Mouse (Mus musculus): ENCODE results near the gene Trdmt1. TPM values are rescaled to one million over a fixed set of nuclear protein-coding genes. Genes with fewer than 3 reads are reported as not detected.
A peak's percentile ranks its signal among the peaks of the same experiment; 100 is the strongest.

Trdmt1 gene
- polyA plus RNA-seq, 1 experiment from 2014 or later = 8.6 TPM

DNA sequence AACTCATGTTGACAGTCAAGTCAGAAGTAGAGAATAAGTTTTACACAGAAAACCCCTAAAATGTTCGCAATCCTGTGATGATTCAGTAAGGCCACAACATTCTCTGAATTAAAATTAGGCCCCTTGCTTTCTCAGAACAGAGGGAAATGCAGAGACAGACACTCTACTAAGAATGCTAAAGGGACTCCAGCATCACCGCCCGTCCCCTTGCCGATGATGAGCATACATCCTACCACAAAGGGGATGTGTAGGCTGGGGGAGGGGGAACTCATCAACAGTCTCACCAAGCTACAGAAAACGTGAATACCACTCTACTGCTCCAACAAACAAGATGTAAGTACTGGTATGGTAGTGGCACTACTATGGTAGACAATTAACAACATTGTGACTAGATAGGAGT lies 15.3 kb upstream of the Trdmt1 start:
- ATAC-seq (ENCODE audit: low FRiP score, low TSS enrichment) = no peak
- Histone ChIP-seq H3K4me2 (ENCODE audit: low read length) (no peak overlapping the region), H3K27me3 (ENCODE audit: control insufficient read depth, insufficient read depth, low read length) (no peaks in the 10 kb centered on the region), H3K36me3 (ENCODE audit: control insufficient read depth, insufficient read depth, low read length) (no peaks in the 10 kb centered on the region), H3K9ac (replicated peaks; ENCODE audit: low read length) (no peak overlapping the region), H3K27ac (replicated peaks; ENCODE audit: low read depth, low read length) (no peak overlapping the region), H3K4me3 (replicated peaks; ENCODE audit: low read depth, low read length) (no peak overlapping the region), H3K9me3 (ENCODE audit: control insufficient read depth, low read length) (no peaks in the 10 kb centered on the region), H3K4me1 (ENCODE audit: control insufficient read depth, insufficient read depth, low read length) (no peaks in the 10 kb centered on the region)
- WGBS = 75% methylated on average over 5 of the region's 5 CpGs
- no peak for DNase-seq

DNA sequence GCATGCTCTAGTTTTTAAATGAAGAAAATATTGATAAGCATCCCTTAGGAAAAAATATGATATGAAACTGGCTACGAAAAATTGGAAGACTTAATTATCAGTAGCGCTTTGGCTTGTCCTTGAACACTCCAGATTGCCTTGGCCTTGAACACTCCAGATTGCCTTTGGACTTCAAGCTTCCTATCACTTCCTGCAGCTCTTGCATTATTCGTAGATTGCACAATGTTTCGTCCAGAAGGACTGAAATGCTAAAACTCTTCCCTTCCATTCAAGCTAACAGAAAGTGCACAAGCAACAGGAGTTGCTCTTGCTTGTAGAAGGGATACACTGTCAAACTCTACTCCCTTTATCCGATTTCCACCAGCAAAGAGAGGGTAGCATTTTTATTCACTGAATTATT lies 14.8 kb upstream of the Trdmt1 start:
- Histone ChIP-seq H3K27me3 (ENCODE audit: control insufficient read depth, insufficient read depth, low read length) (no peaks in the 10 kb centered on the region), H3K9me3 (ENCODE audit: control insufficient read depth, low read length) (no peaks in the 10 kb centered on the region), H3K9ac (replicated peaks; ENCODE audit: low read length) (no peak overlapping the region), H3K27ac (replicated peaks; ENCODE audit: low read depth, low read length) (no peak overlapping the region), H3K4me1 (ENCODE audit: control insufficient read depth, insufficient read depth, low read length) (no peaks in the 10 kb centered on the region), H3K4me2 (ENCODE audit: low read length) (no peak overlapping the region), H3K36me3 (ENCODE audit: control insufficient read depth, insufficient read depth, low read length) (no peaks in the 10 kb centered on the region), H3K4me3 (replicated peaks; ENCODE audit: low read depth, low read length) (no peak overlapping the region)
- ATAC-seq (ENCODE audit: low FRiP score, low TSS enrichment) = no peak
- 86% methylated on average over 5 of the region's 5 CpGs for WGBS
- no peak for DNase-seq

DNA sequence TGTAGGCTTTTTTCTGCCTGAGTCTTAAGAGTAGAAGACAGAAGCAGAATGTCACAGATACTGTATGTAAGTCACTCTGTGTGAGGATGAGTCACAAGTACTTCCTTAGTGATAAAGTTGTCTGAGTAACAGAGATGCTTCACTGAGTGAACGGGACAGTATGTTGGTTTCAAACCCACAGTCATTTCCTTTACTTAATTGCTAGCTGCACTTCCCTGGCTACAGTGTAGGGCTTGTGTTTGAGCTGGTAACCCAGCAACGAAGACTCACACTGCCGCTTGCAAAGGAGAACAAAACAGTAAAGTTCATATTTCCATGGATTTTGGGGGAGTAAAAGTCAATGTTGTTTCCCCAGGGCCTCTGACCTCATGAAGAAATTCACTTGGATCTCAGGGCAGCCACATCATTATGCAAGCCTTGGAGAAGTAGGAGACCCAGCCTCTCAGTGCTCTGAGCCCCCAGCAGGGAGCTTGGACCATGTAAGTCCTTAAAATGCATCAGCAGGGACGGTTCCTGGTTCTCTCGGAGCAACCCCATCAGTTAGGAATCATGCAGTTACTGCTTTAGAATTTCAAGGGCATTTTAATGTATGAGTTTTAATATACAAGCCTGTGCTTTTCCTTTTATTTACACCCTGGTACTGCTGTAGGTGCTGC lies 14.3 kb upstream of the Trdmt1 start:
- no peak overlapping the region for H3K4me2 ChIP-seq (ENCODE audit: low read length)
- no peak overlapping the region for H3K9ac ChIP-seq (replicated peaks; ENCODE audit: low read length)
- ATAC-seq (ENCODE audit: low FRiP score, low TSS enrichment) (no peak), DNase-seq (peak; percentile 14)
- no peaks in the 10 kb centered on the region for H3K36me3 ChIP-seq (ENCODE audit: control insufficient read depth, insufficient read depth, low read length)
- no peaks in the 10 kb centered on the region for H3K27me3 ChIP-seq (ENCODE audit: control insufficient read depth, insufficient read depth, low read length)
- WGBS = 45% methylated on average over 5 of the region's 5 CpGs
- no peaks in the 10 kb centered on the region for H3K4me1 ChIP-seq (ENCODE audit: control insufficient read depth, insufficient read depth, low read length)
- no peak overlapping the region for H3K4me3 ChIP-seq (replicated peaks; ENCODE audit: low read depth, low read length)
- H3K9me3 ChIP-seq (ENCODE audit: control insufficient read depth, low read length) = no peaks in the 10 kb centered on the region
- no peak overlapping the region for H3K27ac ChIP-seq (replicated peaks; ENCODE audit: low read depth, low read length)

DNA sequence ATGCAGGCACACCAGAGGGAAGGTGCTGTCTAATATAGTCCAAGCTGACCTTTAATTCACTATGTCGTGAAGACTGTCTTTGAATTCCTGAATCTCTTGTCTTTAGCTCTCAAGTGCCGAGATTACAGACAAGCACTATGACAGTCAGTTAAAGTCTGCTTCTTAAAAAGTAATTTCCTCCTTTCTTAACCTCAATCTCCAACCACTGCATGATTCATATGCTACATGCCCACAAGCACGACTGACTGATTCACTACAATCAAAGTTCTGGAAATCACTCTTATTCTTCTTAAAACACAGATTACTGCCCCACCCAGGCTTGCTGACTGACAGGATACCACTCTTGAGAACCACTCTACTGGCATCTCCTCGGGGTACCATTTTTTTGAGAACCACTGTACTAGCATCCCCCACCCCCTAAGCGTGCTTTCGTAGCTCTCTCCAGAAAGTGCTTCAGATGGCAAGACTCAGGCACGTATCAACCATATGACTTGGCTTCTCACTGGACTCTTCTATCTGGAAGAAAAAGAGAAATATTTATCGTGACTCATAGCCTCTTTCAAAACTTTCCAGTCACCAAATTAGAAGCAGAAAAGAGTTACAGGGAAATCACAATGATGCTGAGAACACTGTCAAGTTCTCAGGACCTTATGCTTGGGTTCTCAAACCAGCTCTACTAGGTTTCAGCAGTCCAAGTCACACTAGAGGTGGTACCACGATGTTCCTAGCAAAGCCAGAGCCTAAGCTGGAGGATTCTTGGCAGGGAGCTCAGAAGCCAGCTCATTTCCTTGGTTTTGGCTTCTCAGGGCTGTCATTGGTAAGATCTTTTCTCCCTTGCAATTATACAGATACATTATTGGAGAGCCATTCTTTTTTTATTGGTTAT lies 12.9 kb upstream of the Trdmt1 start:
- WGBS = 84% methylated on average over 9 of the region's 9 CpGs
- H3K27ac ChIP-seq (replicated peaks; ENCODE audit: low read depth, low read length) = no peak overlapping the region
- H3K9me3 ChIP-seq (ENCODE audit: control insufficient read depth, low read length) = no peaks in the 10 kb centered on the region
- DNase-seq (no peak), ATAC-seq (ENCODE audit: low FRiP score, low TSS enrichment) (no peak)
- H3K9ac ChIP-seq (replicated peaks; ENCODE audit: low read length) = no peak overlapping the region
- H3K27me3 ChIP-seq (ENCODE audit: control insufficient read depth, insufficient read depth, low read length) = no peaks in the 10 kb centered on the region
- H3K36me3 ChIP-seq (ENCODE audit: control insufficient read depth, insufficient read depth, low read length) = no peaks in the 10 kb centered on the region
- no peak overlapping the region for H3K4me2 ChIP-seq (ENCODE audit: low read length)
- no peaks in the 10 kb centered on the region for H3K4me1 ChIP-seq (ENCODE audit: control insufficient read depth, insufficient read depth, low read length)
- H3K4me3 ChIP-seq (replicated peaks; ENCODE audit: low read depth, low read length) = no peak overlapping the region

DNA sequence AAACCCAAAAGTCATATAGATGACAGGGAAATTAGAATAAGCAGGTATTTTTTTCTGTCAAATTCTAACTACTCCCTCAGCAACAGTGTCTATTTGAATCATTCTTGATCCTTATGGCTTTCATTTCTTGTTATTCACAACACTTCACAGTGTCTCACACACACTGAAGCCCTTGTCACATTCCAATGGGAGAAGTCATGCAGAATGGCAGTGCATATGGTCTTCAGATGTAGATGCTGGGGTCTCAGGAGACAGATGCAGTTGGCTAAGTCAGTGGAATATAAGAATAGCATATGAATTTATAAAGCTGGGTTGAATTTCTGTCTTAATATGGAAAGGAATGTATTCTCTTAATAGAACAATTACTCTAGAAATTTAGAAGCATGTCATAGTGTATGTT lies 11.8 kb upstream of the Trdmt1 start:
- no peaks in the 10 kb centered on the region for H3K9me3 ChIP-seq (ENCODE audit: control insufficient read depth, low read length)
- ATAC-seq (ENCODE audit: low FRiP score, low TSS enrichment) (no peak), DNase-seq (no peak)
- no peaks in the 10 kb centered on the region for H3K27me3 ChIP-seq (ENCODE audit: control insufficient read depth, insufficient read depth, low read length)
- no peak overlapping the region for H3K27ac ChIP-seq (replicated peaks; ENCODE audit: low read depth, low read length)
- no peaks in the 10 kb centered on the region for H3K4me1 ChIP-seq (ENCODE audit: control insufficient read depth, insufficient read depth, low read length)
- no peak overlapping the region for H3K4me2 ChIP-seq (ENCODE audit: low read length)
- no peak overlapping the region for H3K4me3 ChIP-seq (replicated peaks; ENCODE audit: low read depth, low read length)
- H3K9ac ChIP-seq (replicated peaks; ENCODE audit: low read length) = no peak overlapping the region
- H3K36me3 ChIP-seq (ENCODE audit: control insufficient read depth, insufficient read depth, low read length) = no peaks in the 10 kb centered on the region

DNA sequence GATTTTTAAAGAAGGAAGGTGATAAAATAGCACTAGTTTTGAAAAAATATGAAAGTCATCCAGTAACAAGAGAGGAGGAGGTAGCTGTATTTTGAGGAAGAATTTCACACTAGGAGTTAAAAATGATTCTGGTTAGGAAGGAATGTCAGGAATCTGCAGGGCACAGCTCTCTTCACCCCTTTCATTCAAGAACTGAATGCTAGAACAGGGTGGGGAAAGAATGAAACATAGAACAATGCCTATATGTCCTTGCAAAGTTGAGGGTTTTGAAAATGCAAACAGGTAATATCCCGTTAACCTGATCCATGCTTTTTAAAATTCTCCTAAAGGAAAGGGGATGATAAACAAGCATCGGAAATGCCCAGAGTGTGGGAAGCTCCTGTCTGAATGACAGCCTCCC lies 9.5 kb upstream of the Trdmt1 start:
- no peak overlapping the region for H3K9ac ChIP-seq (replicated peaks; ENCODE audit: low read length)
- no peak overlapping the region for H3K27ac ChIP-seq (replicated peaks; ENCODE audit: low read depth, low read length)
- no peaks in the 10 kb centered on the region for H3K27me3 ChIP-seq (ENCODE audit: control insufficient read depth, insufficient read depth, low read length)
- H3K9me3 ChIP-seq (ENCODE audit: control insufficient read depth, low read length) = no peaks in the 10 kb centered on the region
- H3K36me3 ChIP-seq (ENCODE audit: control insufficient read depth, insufficient read depth, low read length) = no peaks in the 10 kb centered on the region
- 62% methylated on average over 2 of the region's 2 CpGs for WGBS
- H3K4me3 ChIP-seq (replicated peaks; ENCODE audit: low read depth, low read length) = no peak overlapping the region
- ATAC-seq (ENCODE audit: low FRiP score, low TSS enrichment) (no peak), DNase-seq (no peak)
- H3K4me1 ChIP-seq (ENCODE audit: control insufficient read depth, insufficient read depth, low read length) = no peaks in the 10 kb centered on the region
- no peak overlapping the region for H3K4me2 ChIP-seq (ENCODE audit: low read length)

DNA sequence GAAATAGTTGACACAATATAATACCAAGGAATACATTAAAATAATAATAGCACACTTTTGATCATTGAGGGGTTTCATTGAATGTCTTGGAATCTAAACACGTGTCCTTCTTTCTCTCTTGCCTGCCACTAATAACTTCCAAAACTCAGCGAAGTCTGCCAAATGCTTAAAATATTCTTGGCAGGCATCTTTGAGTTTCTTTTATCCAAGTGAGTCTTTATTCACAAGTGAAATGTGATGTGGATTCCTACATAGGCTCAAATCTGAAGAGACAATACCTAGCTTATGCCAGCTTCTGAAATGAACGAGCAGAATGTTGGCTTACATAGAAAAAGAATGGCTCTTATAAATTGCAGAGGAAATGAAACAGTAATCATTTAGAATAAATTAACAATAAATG lies 4.3 kb upstream of the Trdmt1 start:
- ATAC-seq (ENCODE audit: low FRiP score, low TSS enrichment) = no peak

DNA sequence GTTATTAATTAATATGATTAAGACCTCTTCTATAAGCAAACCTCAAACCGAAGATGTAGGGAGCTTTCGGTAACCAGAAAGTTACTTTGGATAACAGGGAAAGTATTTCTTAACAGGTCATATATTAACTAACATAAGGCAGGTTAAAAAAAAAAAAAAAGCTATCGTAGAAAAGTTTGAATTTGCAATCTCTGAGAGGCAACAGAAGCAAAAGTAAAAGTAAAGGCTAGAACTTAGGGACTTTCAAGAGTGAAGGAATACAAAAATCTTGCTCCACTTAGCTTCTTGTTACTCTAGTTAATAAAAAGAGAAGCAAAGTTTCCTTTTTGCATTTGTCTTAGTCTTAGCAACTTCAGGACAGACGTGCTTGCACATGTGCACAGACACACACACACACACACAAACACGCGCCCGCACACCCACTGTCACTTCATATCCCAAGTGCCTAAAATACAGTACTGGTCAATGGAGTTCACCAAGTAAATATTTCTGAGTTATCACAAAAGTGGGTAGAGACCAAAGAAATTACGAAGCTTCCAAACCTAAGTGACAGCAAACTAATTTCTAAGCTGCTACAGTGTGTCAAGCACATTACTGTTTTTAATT lies 846 bp downstream of the Trdmt1 start:
- Histone ChIP-seq H3K27me3 (ENCODE audit: control insufficient read depth, insufficient read depth, low read length) (no peaks in the 10 kb centered on the region), H3K36me3 (ENCODE audit: control insufficient read depth, insufficient read depth, low read length) (no peaks in the 10 kb centered on the region), H3K4me2 (ENCODE audit: low read length) (peak overlapping the region; percentile 69), H3K27ac (replicated peaks; ENCODE audit: low read depth, low read length) (peak overlapping the region; percentile 92; the same call in 1 of the 2 replicates), H3K9ac (replicated peaks; ENCODE audit: low read length) (peak overlapping the region; percentile 83; the same call in 1 of the 2 replicates), H3K4me1 (ENCODE audit: control insufficient read depth, insufficient read depth, low read length) (0 out of 2 replicates have a peak, but pooled peaks cover 2% of the 10 kb centered on the region), H3K4me3 (replicated peaks; ENCODE audit: low read depth, low read length) (peak overlapping the region; percentile 70), H3K9me3 (ENCODE audit: control insufficient read depth, low read length) (no peaks in the 10 kb centered on the region)
- 35% methylated on average over 8 of the region's 8 CpGs for WGBS
- peak; percentile 12; the same call in 1 of the 2 replicates for ATAC-seq (ENCODE audit: low FRiP score, low TSS enrichment)
- no peak for DNase-seq

More for the DNA sequence above, 4.3 kb upstream of the Trdmt1 start:
- no peaks in the 10 kb centered on the region for H3K36me3 ChIP-seq (ENCODE audit: control insufficient read depth, insufficient read depth, low read length)
- H3K27me3 ChIP-seq (ENCODE audit: control insufficient read depth, insufficient read depth, low read length) = no peaks in the 10 kb centered on the region
- no peak overlapping the region for H3K4me3 ChIP-seq (replicated peaks; ENCODE audit: low read depth, low read length)
- no peak overlapping the region for H3K4me2 ChIP-seq (ENCODE audit: low read length)
- WGBS = 75% methylated on average over 3 of the region's 3 CpGs
- DNase-seq = no peak
- no peak overlapping the region for H3K9ac ChIP-seq (replicated peaks; ENCODE audit: low read length)
- H3K4me1 ChIP-seq (ENCODE audit: control insufficient read depth, insufficient read depth, low read length) = 0 out of 2 replicates have a peak, but pooled peaks cover 2% of the 10 kb centered on the region
- H3K27ac ChIP-seq (replicated peaks; ENCODE audit: low read depth, low read length) = no peak overlapping the region
- no peaks in the 10 kb centered on the region for H3K9me3 ChIP-seq (ENCODE audit: control insufficient read depth, low read length)

Measured in midbrain, embryonic 14.5 days (tissue).